Mouse (Mus musculus): Measurements from ENCODE around the gene Olfr194. TPM values are rescaled to one million over a fixed set of nuclear protein-coding genes. Genes with fewer than 3 reads are reported as not detected.

Gene Olfr194
- not detected in 2 replicates for polyA plus RNA-seq (2011; ENCODE audit: insufficient read depth, insufficient read length, low read depth, missing spikeins)

GRCm38 (mm10) chr16:59120969-59121368 is at the start of gene Olfr194:
Gene Olfr194 (minus strand): TSS chr16:59121069.
- no peak within 1 kb of the TSS for H3K9ac ChIP-seq (ENCODE audit: low read depth, poor library complexity, severe bottlenecking)
- no peaks in the 10 kb centered on the region for H3K4me1 ChIP-seq (ENCODE audit: control insufficient read depth, insufficient read depth, low read length)
- H3K4me3 ChIP-seq (ENCODE audit: low read depth, low read length), result no peak within 1 kb of the TSS
- no peaks in the 10 kb centered on the region for H3K27me3 ChIP-seq (ENCODE audit: control insufficient read depth, insufficient read depth, low read length, poor library complexity, severe bottlenecking)
- TF ChIP-seq EP300 (IDR thresholded peaks at IDR 0.05; ENCODE audit: insufficient read depth, low read depth, low read length) (no peak), CTCF (IDR thresholded peaks at IDR 0.05; ENCODE audit: low read depth, low read length) (no peak), POLR2A (IDR thresholded peaks at IDR 0.05; ENCODE audit: insufficient read depth, low read length) (no peak)
- peaks cover 9% of the 10 kb centered on the region for H3K9me3 ChIP-seq (replicated peaks; ENCODE audit: control insufficient read depth, insufficient read depth, low read length, poor library complexity, severe bottlenecking)
- H3K27ac ChIP-seq (ENCODE audit: insufficient read depth, low read length), result no peak within 1 kb of the TSS
- no peaks in the 10 kb centered on the region for H3K36me3 ChIP-seq (ENCODE audit: control insufficient read depth, insufficient read depth, low read length, poor library complexity, severe bottlenecking)

DNA sequence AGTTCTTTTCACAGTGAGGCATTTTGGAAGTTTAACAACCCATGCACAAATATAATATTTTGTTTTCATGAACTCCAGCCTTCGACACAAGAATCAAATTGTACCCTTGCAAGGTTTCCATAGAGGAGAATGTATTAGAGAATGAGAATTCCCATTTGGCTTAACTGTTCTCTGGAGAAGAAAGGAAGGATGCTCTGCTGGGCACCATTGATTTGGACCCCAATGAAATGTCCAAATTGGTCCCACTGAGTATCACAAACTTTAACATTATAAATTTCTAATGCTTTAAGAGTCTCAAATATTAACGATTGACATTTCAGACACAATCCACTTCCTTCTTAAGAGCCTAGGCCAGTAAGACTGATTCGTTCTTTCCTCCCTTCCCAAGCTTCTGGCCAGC is 49.5 kb upstream of the Olfr194 start, which contains the start of gene Olfr196:
TSS of gene Olfr196 (minus strand) at position 101 of the 400 bp plus-strand sequence.
- no peak within 1 kb of the TSS for H3K27ac ChIP-seq (ENCODE audit: insufficient read depth, low read length)
- no peaks in the 10 kb centered on the region for H3K36me3 ChIP-seq (ENCODE audit: control insufficient read depth, insufficient read depth, low read length, poor library complexity, severe bottlenecking)
- no peaks in the 10 kb centered on the region for H3K9me3 ChIP-seq (replicated peaks; ENCODE audit: control insufficient read depth, insufficient read depth, low read length, poor library complexity, severe bottlenecking)
- no peaks in the 10 kb centered on the region for H3K4me1 ChIP-seq (ENCODE audit: control insufficient read depth, insufficient read depth, low read length)
- no peak within 1 kb of the TSS for H3K4me3 ChIP-seq (ENCODE audit: low read depth, low read length)
- no peaks in the 10 kb centered on the region for H3K27me3 ChIP-seq (ENCODE audit: control insufficient read depth, insufficient read depth, low read length, poor library complexity, severe bottlenecking)
- TF ChIP-seq CTCF (IDR thresholded peaks at IDR 0.05; ENCODE audit: low read depth, low read length), result no peak
- no peak for TF ChIP-seq POLR2A (IDR thresholded peaks at IDR 0.05; ENCODE audit: insufficient read depth, low read length)
- TF ChIP-seq EP300 (IDR thresholded peaks at IDR 0.05; ENCODE audit: insufficient read depth, low read depth, low read length), result no peak
- no peak within 1 kb of the TSS for H3K9ac ChIP-seq (ENCODE audit: low read depth, poor library complexity, severe bottlenecking)

DNA sequence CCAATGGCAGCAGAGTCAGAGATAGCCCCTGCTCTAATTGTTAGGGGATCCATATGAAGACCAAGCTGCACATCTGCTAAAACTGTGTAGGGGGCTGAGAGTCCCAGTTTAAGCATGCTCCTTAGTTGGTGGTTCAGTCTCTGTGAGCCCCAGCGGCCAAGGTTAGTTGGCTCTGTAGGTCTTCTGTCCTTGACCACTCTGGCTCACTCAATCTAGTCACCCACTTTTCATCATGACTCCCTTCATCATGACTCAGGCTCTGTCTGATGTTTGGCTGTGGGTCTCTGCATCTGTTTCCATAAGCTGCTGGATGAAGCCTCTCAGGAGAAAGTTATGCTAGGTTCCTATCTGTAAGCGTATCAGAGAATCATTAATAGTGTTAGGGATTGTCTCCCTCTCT is 31.1 kb upstream of the Olfr194 start:
- Histone ChIP-seq H3K27ac (ENCODE audit: insufficient read depth, low read length) (no peak overlapping the region), H3K27me3 (ENCODE audit: control insufficient read depth, insufficient read depth, low read length, poor library complexity, severe bottlenecking) (no peaks in the 10 kb centered on the region), H3K36me3 (ENCODE audit: control insufficient read depth, insufficient read depth, low read length, poor library complexity, severe bottlenecking) (no peaks in the 10 kb centered on the region), H3K4me3 (ENCODE audit: low read depth, low read length) (no peak overlapping the region), H3K9me3 (replicated peaks; ENCODE audit: control insufficient read depth, insufficient read depth, low read length, poor library complexity, severe bottlenecking) (no peaks in the 10 kb centered on the region), H3K9ac (ENCODE audit: low read depth, poor library complexity, severe bottlenecking) (no peak overlapping the region), H3K4me1 (ENCODE audit: control insufficient read depth, insufficient read depth, low read length) (no peaks in the 10 kb centered on the region)
- TF ChIP-seq POLR2A (IDR thresholded peaks at IDR 0.05; ENCODE audit: insufficient read depth, low read length) (no peak), CTCF (IDR thresholded peaks at IDR 0.05; ENCODE audit: low read depth, low read length) (no peak), EP300 (IDR thresholded peaks at IDR 0.05; ENCODE audit: insufficient read depth, low read depth, low read length) (no peak)

DNA sequence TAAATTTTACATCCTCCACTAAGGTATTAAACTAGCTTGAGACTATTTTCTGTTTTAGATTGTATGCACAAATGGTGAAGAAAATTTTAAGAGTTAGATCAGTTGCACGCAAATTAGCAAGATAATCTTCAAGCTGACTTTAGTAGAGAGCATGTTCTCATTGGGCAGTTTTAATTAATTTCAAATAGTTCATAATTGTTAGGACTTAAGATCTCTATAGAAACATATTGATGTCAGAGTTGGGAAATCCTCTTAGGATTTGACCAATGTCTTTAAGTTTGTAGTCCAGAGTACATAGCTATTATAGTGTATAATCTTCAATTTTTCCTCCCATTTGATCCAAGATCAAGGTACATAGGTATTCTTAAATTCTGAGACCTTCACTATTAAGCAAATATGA is 25.9 kb upstream of the Olfr194 start, which contains the start of gene Olfr195:
TSS of gene Olfr195 (plus strand) at position 301 of the 400 bp plus-strand sequence.
- no peak within 1 kb of the TSS for H3K9ac ChIP-seq (ENCODE audit: low read depth, poor library complexity, severe bottlenecking)

DNA sequence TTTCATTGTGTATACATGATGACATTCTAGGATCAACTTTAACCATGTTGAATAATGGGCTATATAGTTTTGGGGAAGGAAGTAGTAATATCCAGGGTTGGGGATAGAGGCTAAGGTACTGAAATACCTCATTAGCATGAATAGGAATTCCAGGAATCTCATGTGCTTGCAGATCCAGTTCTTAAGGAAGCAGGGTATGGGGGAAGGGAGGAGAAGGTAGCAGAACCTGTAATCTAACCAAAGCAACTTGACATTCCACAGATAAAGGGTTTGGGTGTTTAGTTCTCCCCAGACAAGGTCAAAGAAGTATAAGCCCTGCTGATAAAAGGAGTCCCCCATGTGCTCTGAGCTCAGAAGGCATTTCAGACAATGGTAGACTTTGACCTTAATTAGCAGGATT is 20.2 kb upstream of the Olfr194 start:
- no peaks in the 10 kb centered on the region for H3K36me3 ChIP-seq (ENCODE audit: control insufficient read depth, insufficient read depth, low read length, poor library complexity, severe bottlenecking)
- H3K4me1 ChIP-seq (ENCODE audit: control insufficient read depth, insufficient read depth, low read length), result no peaks in the 10 kb centered on the region
- no peak overlapping the region for H3K9ac ChIP-seq (ENCODE audit: low read depth, poor library complexity, severe bottlenecking)
- no peak overlapping the region for H3K27ac ChIP-seq (ENCODE audit: insufficient read depth, low read length)
- H3K27me3 ChIP-seq (ENCODE audit: control insufficient read depth, insufficient read depth, low read length, poor library complexity, severe bottlenecking), result no peaks in the 10 kb centered on the region
- H3K9me3 ChIP-seq (replicated peaks; ENCODE audit: control insufficient read depth, insufficient read depth, low read length, poor library complexity, severe bottlenecking), result no peaks in the 10 kb centered on the region; the same call in 1 of the 2 replicates
- no peak overlapping the region for H3K4me3 ChIP-seq (ENCODE audit: low read depth, low read length)
- no peak for TF ChIP-seq EP300 (IDR thresholded peaks at IDR 0.05; ENCODE audit: insufficient read depth, low read depth, low read length)
- no peak for TF ChIP-seq POLR2A (IDR thresholded peaks at IDR 0.05; ENCODE audit: insufficient read depth, low read length)
- TF ChIP-seq CTCF (IDR thresholded peaks at IDR 0.05; ENCODE audit: low read depth, low read length), result no peak

More for the DNA sequence above, 25.9 kb upstream of the Olfr194 start, which contains the start of gene Olfr195:
- Histone ChIP-seq H3K4me1 (ENCODE audit: control insufficient read depth, insufficient read depth, low read length) (no peaks in the 10 kb centered on the region), H3K9me3 (replicated peaks; ENCODE audit: control insufficient read depth, insufficient read depth, low read length, poor library complexity, severe bottlenecking) (no peaks in the 10 kb centered on the region; the same call in 1 of the 2 replicates), H3K4me3 (ENCODE audit: low read depth, low read length) (no peak within 1 kb of the TSS), H3K36me3 (ENCODE audit: control insufficient read depth, insufficient read depth, low read length, poor library complexity, severe bottlenecking) (no peaks in the 10 kb centered on the region), H3K27me3 (ENCODE audit: control insufficient read depth, insufficient read depth, low read length, poor library complexity, severe bottlenecking) (no peaks in the 10 kb centered on the region), H3K27ac (ENCODE audit: insufficient read depth, low read length) (no peak within 1 kb of the TSS)
- TF ChIP-seq CTCF (IDR thresholded peaks at IDR 0.05; ENCODE audit: low read depth, low read length), result no peak
- TF ChIP-seq EP300 (IDR thresholded peaks at IDR 0.05; ENCODE audit: insufficient read depth, low read depth, low read length), result no peak
- TF ChIP-seq POLR2A (IDR thresholded peaks at IDR 0.05; ENCODE audit: insufficient read depth, low read length), result no peak

- Histone ChIP-seq H3K9ac (ENCODE audit: low read depth, poor library complexity, severe bottlenecking) (no peak overlapping the region), H3K36me3 (ENCODE audit: control insufficient read depth, insufficient read depth, low read length, poor library complexity, severe bottlenecking) (no peaks in the 10 kb centered on the region), H3K27ac (ENCODE audit: insufficient read depth, low read length) (no peak overlapping the region), H3K27me3 (ENCODE audit: control insufficient read depth, insufficient read depth, low read length, poor library complexity, severe bottlenecking) (no peaks in the 10 kb centered on the region), H3K4me3 (ENCODE audit: low read depth, low read length) (no peak overlapping the region), H3K4me1 (ENCODE audit: control insufficient read depth, insufficient read depth, low read length) (no peaks in the 10 kb centered on the region), H3K9me3 (replicated peaks; ENCODE audit: control insufficient read depth, insufficient read depth, low read length, poor library complexity, severe bottlenecking) (peaks cover 11% of the 10 kb centered on the region)
- TF ChIP-seq EP300 (IDR thresholded peaks at IDR 0.05; ENCODE audit: insufficient read depth, low read depth, low read length), result no peak
- no peak for TF ChIP-seq CTCF (IDR thresholded peaks at IDR 0.05; ENCODE audit: low read depth, low read length)
- TF ChIP-seq POLR2A (IDR thresholded peaks at IDR 0.05; ENCODE audit: insufficient read depth, low read length), result no peak
Observed at GRCm38 (mm10) chr16:59130740-59131139, 9.9 kb upstream of the Olfr194 start.

All from ES-Bruce4 (cell line).